Mouse (Mus musculus) heart, postnatal 10 days (tissue): ENCODE data around the gene C2cd4d. TPM values are rescaled to one million over a fixed set of nuclear protein-coding genes. Genes with fewer than 3 reads are reported as not detected.

ENCODE experiments used
- DNase-seq, 2 experiments: peaks; one replicate each; pipeline ENCODE4 v3.0.0; 2021
- intact Hi-C: fragments of 180-260 bp; cut with DNase I; formaldehyde crosslinking; loops from one replicate; pipeline ENCODE4 v1.15.1; 2025
- total RNA-seq, 2 experiments: library from RNA; stranded (reverse); gene quantifications; 2 replicates each; pipeline ENCODE4 v1.2.3; 2021

The C2cd4d gene
- total RNA-seq, 2 experiments from 2014 or later = 0.20 TPM; not detected in 1

DNA sequence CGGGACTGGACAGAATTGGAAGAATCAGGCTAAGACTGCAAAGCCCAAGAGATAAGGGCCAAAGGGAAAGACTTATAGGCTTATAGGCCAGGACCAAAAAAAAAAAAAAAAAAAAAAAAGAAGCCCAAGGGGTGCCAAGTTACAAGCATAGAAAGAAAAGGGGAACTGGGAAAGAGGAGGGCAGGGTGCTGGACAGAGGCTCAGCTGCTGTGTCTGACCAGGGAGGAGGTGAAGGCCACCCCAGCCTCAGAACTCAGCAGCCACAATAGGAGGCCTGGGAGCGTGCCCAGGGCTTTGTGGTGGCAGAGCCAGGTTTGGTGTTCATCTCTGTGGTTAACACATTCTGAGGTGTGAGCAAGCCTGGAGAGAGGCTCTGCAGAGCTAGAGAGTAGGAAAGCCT lies 12.9 kb downstream of the C2cd4d start:
- DNase-seq = no peak
- intact Hi-C loops = loop anchor here (2.0 kb wide), 1 partner anchor 64 kb away; no protein-coding TSS in a partner anchor

DNA sequence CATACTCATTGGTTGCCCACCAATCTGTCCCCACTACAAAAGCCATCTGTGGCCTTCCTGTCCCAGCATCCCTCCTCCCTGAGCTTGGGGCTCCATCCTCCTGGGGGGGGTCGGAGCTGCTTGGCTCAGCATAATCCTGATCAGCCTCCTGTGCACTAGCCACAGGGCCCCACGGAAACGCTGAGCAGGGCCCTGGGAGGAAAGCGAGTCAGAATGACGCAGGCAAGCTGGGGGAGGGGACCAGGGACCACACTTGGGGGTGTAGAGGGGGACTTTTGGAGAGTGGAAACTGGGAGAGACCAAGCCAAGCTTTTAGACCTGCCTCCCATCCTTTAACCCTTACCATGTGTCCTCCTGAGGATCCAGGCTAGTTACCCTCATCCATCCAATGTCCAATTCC lies 13.6 kb downstream of the C2cd4d start:
- no peak for DNase-seq
- intact Hi-C loops = loop anchor here (2.0 kb wide), 1 partner anchor 63 kb away; no protein-coding TSS in a partner anchor

GRCm38 (mm10) chr3:94377028-94377923 lies 15.0 kb downstream of the C2cd4d start:
- intact Hi-C loops = no loop called here

GRCm38 (mm10) chr3:94379831-94380510 lies 17.7 kb downstream of the C2cd4d start:
- intact Hi-C loops = no loop called here
- no peak for DNase-seq

More at GRCm38 (mm10) chr3:94377028-94377923, 15.0 kb downstream of the C2cd4d start:
- DNase-seq = no peak

DNA sequence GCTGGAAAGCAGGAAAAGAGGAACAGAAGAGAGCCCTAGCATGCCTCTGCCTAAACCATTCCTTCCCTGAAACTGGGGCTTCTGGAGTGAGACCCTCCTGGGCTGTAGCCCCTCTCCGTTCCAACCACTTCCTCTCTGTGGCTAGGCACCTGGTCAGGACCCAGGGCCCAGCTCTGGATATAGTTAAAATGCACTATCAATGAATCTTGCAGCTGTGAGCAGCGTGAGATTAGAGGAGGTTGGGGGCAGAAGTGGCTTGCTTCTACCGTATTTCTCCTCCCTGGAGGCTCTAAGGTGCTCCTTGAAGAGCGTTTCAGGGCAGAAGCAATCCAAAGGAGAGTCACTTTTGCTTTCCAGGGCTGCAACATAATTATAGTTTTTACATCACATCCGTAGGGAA lies 20.1 kb downstream of the C2cd4d start:
- intact Hi-C loops = no loop called here
- DNase-seq = no peak

DNA sequence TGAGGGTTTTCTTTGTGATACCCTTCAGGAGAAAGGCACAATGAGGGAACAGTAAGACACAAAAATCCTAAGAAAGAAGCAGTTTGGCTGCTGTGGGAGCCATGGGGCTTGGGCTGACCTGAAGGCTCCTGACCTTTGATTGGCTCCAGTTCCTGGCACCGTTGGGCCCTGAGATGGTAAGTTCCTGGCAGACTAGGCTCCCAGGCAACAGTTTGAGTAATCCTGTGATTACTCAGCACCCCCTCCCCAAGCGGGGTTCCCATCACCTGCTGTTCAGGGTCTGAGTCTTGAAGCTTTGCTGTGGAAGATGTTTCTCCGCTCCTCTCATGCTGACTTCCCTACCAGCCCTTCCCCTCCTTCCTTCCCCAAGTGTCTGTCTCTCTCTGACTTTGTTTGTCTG lies 21.2 kb downstream of the C2cd4d start:
- intact Hi-C loops = no loop called here
- DNase-seq = no peak

GRCm38 (mm10) chr3:94386671-94387070 lies 24.4 kb downstream of the C2cd4d start:
- DNase-seq = no peak
- intact Hi-C loops = no loop called here

GRCm38 (mm10) chr3:94387391-94387790 lies 25.2 kb downstream of the C2cd4d start:
- intact Hi-C loops = no loop called here
- DNase-seq = no peak

DNA sequence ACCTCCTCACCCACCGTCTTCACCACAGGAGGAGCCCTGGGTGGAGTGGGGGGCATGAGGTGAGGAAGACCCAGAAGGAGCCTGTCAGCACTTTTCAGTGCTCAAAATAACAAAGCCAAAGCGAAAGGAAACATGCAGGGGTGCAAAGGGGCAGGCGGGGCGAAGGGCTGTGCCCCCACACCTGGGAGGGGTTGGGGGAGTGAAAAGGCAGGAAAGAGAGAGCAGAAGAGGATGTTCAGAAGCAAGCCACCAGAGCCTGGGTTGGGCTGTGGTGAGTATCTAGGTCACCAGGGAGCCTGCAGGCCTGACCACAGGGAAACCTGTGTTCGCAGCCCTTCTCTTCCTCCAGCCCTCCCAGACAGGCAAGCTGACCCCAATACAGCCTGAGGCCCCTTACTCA lies 25.8 kb downstream of the C2cd4d start:
- intact Hi-C loops = no loop called here
- no peak for DNase-seq

GRCm38 (mm10) chr3:94389420-94389819 lies 27.2 kb downstream of the C2cd4d start:
- no peak for DNase-seq
- intact Hi-C loops = no loop called here

GRCm38 (mm10) chr3:94391001-94391400 lies 28.8 kb downstream of the C2cd4d start:
- intact Hi-C loops = no loop called here
- no peak for DNase-seq

DNA sequence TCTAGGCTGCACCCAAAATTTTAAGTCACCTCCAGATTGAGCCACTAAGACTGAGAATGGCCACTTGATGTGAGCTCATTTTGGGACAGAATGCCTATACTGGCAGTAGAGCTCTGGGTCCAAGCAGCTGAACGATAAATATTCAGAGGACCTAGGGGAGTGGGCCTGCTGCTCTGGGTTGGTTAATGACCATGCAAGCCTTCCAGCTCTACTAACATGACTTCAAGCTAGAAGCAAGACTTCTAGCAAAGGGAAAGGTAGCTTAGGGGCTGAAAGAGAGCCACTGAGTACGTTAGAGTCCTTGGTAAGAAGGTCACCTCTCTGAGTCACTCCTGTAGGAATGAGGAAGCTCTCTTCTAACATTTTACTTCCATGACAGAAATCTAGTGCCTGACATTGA lies 29.9 kb downstream of the C2cd4d start:
- intact Hi-C loops = no loop called here
- DNase-seq = no peak

DNA sequence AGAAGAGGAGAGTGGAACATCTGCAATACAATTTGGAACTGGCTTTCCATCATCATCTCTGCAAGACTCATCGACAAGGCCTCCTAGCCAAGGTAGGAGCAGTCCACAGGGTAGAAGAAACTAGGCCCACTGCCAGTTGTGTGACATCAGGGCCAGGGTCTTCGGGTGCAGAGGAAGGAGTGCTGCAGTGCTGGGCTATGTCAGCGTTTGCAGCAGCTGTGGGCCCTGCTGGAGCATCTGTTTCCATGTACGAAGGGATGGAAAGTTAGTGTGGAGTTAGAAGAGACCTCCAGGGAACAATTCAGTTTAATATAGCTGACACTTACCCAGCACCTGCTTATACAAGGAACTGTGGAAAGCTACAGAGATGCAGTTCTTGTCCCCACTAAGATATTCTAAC lies 30.8 kb downstream of the C2cd4d start:
- no peak for DNase-seq
- intact Hi-C loops = no loop called here

DNA sequence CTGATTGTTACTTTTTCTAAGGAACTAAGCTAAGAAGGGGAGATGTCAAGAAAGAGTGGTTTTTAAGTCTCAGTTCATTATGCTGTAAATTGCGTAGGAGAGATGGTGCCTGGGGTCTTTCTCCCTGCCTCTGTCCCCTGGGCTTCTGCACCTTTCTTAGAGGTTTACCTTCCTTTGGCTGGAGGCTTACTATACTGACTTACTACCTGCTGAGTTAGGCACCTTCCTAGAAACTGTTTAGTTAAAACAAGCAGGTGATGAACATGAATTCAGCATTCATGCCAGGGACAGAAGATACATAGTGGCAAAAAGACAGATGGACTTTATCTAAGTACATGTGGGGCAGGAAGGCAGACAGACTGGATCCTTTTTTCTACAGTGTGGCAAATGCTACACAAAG lies 34.1 kb downstream of the C2cd4d start:
- intact Hi-C loops = no loop called here
- DNase-seq = no peak

DNA sequence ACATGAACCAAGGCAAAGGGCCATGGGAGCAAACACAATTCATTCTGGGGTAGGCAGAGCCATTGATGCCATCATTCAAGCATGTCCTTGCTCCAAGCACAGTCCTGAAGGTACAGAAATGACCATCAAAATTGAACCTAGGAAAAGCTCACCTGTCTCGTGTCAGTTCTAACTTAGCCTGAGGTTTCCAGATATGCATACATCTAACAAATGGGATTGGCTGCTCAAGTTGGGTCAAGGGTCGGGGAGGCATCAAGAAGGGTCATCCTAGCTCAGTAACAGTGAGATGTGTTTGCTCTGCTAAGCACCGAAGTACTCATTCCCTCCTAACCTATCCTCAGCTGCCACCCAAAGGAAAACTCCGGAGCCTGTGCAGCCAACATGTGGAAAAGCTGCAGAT lies 34.6 kb downstream of the C2cd4d start:
- intact Hi-C loops = no loop called here
- DNase-seq = no peak

DNA sequence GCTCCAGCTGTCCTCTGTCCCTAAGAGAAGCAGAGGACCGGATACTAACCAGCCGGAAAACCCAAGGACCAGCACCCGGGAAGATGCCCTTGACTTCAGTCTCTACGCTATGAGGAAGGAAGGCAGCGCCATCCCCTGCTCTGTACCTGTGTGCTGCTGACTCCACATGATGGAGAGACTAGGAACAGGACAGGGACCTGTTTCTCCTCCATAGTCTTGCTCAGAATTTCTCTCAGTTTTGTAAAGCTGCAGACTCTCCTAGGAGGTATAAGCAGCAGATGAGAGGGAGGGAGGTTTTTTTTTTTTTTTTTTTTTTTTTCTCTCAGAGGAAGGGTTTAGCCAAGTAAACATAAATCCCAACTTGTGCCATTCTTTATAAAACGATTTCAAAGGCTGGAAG lies 36.0 kb downstream of the C2cd4d start, which contains the start of gene Lingo4:
Gene Lingo4, plus strand, starts transcription at position 301 of the 400 bp plus-strand sequence.
- DNase-seq = no peak
- intact Hi-C loops = no loop called here

- peak in 1 of 2 experiments; percentile 26 for DNase-seq
- intact Hi-C loops = no loop called here
These were observed 36.8 kb downstream of the C2cd4d start for GRCm38 (mm10) chr3:94398943-94399481.

- DNase-seq = no peak
- intact Hi-C loops = no loop called here
These were observed 37.5 kb downstream of the C2cd4d start for GRCm38 (mm10) chr3:94399663-94400310.

GRCm38 (mm10) chr3:94402451-94402850 lies 40.2 kb downstream of the C2cd4d start:
- intact Hi-C loops = no loop called here
- no peak for DNase-seq

- intact Hi-C loops = no loop called here
- DNase-seq = no peak
These were observed 42.3 kb downstream of the C2cd4d start for GRCm38 (mm10) chr3:94404366-94405054.
